26 mouse cellular contexts compared by ENCODE assay signal in genomic region chr4:141518386-141518785, GRCm38 (mm10). TPM values are rescaled to one million over a fixed set of nuclear protein-coding genes. Genes with fewer than 3 reads are reported as not detected.
DNase-seq lines count a peak whose midpoint lies in the region; ATAC-seq and TF ChIP-seq lines count a peak whose summit lies in the region.
"Had no signal": no experiment of that assay in that cellular context is flagged by ENCODE, and none has a peak within 500 bp of the region (broad histone marks: within the 10 kb centered on the region; RNA-seq: fewer than 3 reads in every experiment).

No protein-coding gene starts in this region.

- no peak overlapping the region for H3K27ac ChIP-seq in lung, postnatal 0 days (ENCODE audit: low read length)
- H3K27ac ChIP-seq in forebrain, embryonic 11.5 days (ENCODE audit: low read depth, low read length) = no peak overlapping the region
- H3K27ac ChIP-seq: forebrain, embryonic 12.5 days; forebrain, embryonic 15.5 days; heart, embryonic 15.5 days; hindbrain, embryonic 10.5 days; hindbrain, embryonic 14.5 days; hindbrain, postnatal 0 days had no signal

- no peak overlapping the region for H3K9ac ChIP-seq in lung, postnatal 0 days (replicated peaks; ENCODE audit: low read depth)
- no peak overlapping the region for H3K9ac ChIP-seq in forebrain, embryonic 11.5 days (ENCODE audit: low read length)
- H3K9ac ChIP-seq: forebrain, embryonic 12.5 days; forebrain, embryonic 15.5 days; heart, embryonic 12.5 days; heart, embryonic 15.5 days; hindbrain, embryonic 14.5 days had no signal

- H3K79me2 ChIP-seq in C2C12 (ENCODE audit: control insufficient read depth, insufficient read depth) = peaks cover 97% of the 10 kb centered on the region

- H3K9me3 ChIP-seq in lung, postnatal 0 days (ENCODE audit: low read length) = no peaks in the 10 kb centered on the region
- H3K9me3 ChIP-seq in forebrain, embryonic 11.5 days (ENCODE audit: control insufficient read depth, low read length) = no peaks in the 10 kb centered on the region; the same call in 1 of the 2 replicates
- H3K9me3 ChIP-seq: forebrain, embryonic 12.5 days; forebrain, embryonic 15.5 days; G1E; heart, embryonic 12.5 days; heart, embryonic 15.5 days; hindbrain, embryonic 10.5 days had no signal

- peaks cover 78% of the 10 kb centered on the region for H3K79me3 ChIP-seq in C2C12 (ENCODE audit: low read depth)

- no peak overlapping the region for H3K4me2 ChIP-seq in lung, postnatal 0 days (replicated peaks; ENCODE audit: low read depth, low read length)
- H3K4me2 ChIP-seq in forebrain, embryonic 11.5 days (ENCODE audit: low read depth, low read length, severe bottlenecking) = no peak overlapping the region
- H3K4me2 ChIP-seq: forebrain, embryonic 12.5 days; forebrain, embryonic 15.5 days; heart, embryonic 12.5 days; heart, embryonic 15.5 days; hindbrain, embryonic 14.5 days had no signal

- peaks cover 9% of the 10 kb centered on the region; the same call in 1 of the 2 replicates for H3K4me1 ChIP-seq in lung, postnatal 0 days (ENCODE audit: insufficient read depth, low read depth, low read length)
- H3K4me1 ChIP-seq in forebrain, embryonic 11.5 days (replicated peaks; ENCODE audit: control insufficient read depth, insufficient read depth, low read length) = no peaks in the 10 kb centered on the region

- WGBS in lung, postnatal 0 days = 55% methylated on average over 3 of the region's 3 CpGs
- WGBS in forebrain, embryonic 11.5 days = 95% methylated on average over 3 of the region's 3 CpGs

- no peak for TF ChIP-seq CTCF in lung, postnatal 0 days (IDR thresholded peaks at IDR 0.05)
- no peak for TF ChIP-seq CTCF in C2C12 (IDR thresholded peaks at IDR 0.05; ENCODE audit: control insufficient read depth, insufficient read depth, insufficient read length)

- peaks cover 25% of the 10 kb centered on the region for H3K36me3 ChIP-seq in lung, postnatal 0 days (ENCODE audit: insufficient read depth, low read length)
- peaks cover 35% of the 10 kb centered on the region for H3K36me3 ChIP-seq in C2C12 (ENCODE audit: control insufficient read depth, insufficient read depth)
- H3K36me3 ChIP-seq in forebrain, embryonic 11.5 days (ENCODE audit: control insufficient read depth, insufficient read depth, low read length) = peaks cover 13% of the 10 kb centered on the region

- no peak overlapping the region for H3K4me3 ChIP-seq in lung, postnatal 0 days (ENCODE audit: low read depth, low read length)
- H3K4me3 ChIP-seq in C2C12 (ENCODE audit: insufficient read depth, poor library complexity, severe bottlenecking) = no peak overlapping the region
- H3K4me3 ChIP-seq in forebrain, embryonic 11.5 days (ENCODE audit: low read depth, low read length) = no peak overlapping the region
- H3K4me3 ChIP-seq: forebrain, embryonic 12.5 days; forebrain, embryonic 15.5 days; heart, embryonic 12.5 days; heart, embryonic 15.5 days; hindbrain, embryonic 10.5 days had no signal

- no peak overlapping the region for H3ac ChIP-seq in C2C12 (ENCODE audit: control insufficient read depth, insufficient read length, low read depth)

- peak; percentile 37; the same call in 1 of the 2 replicates for TF ChIP-seq EP300 in lung, postnatal 0 days (IDR thresholded peaks at IDR 0.05)

- DNase-seq in lung, postnatal 0 days (ENCODE audit: low spot score) = peak; percentile 61
- no peak for DNase-seq in lung, adult 18-20 months
- peak; percentile 71 for DNase-seq in NIH3T3 (ENCODE audit: low read depth)
- no peak for DNase-seq in forebrain, embryonic 11.5 days (ENCODE audit: low spot score)
- DNase-seq in layer of hippocampus, postnatal 36 days = no peak
- DNase-seq: adrenal gland, adult 8-10 months; cerebellum, adult 18-20 months; cerebellum, adult 9-10 months; cerebellum, postnatal 14 days; gastrocnemius, postnatal 25 days; heart, adult 18-20 months; heart, postnatal 10 days; heart, postnatal 36 days had no signal

- peak; percentile 23; the same call in 1 of the 2 replicates for ATAC-seq in lung, postnatal 0 days
- ATAC-seq in forebrain, embryonic 11.5 days (replicated peaks; ENCODE audit: low FRiP score) = no peak
- ATAC-seq: activated CD4-positive, CD25-positive, alpha-beta regulatory T cell, adult 4 months; forebrain, embryonic 15.5 days; hindbrain, postnatal 0 days; inflammation-experienced regulatory T-cells, adult 6 months; intestine, embryonic 16.5 days had no signal

- no peaks in the 10 kb centered on the region for H3K27me3 ChIP-seq in lung, postnatal 0 days (replicated peaks; ENCODE audit: insufficient read depth, low read length)
- H3K27me3 ChIP-seq in C2C12 (ENCODE audit: control insufficient read depth, insufficient read depth, insufficient read length) = no peaks in the 10 kb centered on the region
- H3K27me3 ChIP-seq in forebrain, embryonic 11.5 days (ENCODE audit: control insufficient read depth, insufficient read depth, low read length) = no peaks in the 10 kb centered on the region
- H3K27me3 ChIP-seq: CH12.LX; forebrain, embryonic 12.5 days; forebrain, embryonic 15.5 days; heart, embryonic 12.5 days; heart, embryonic 15.5 days had no signal

TF ChIP-seq in C2C12, 6 proteins besides CTCF, POLR2A, EP300 and RAD21:
- TF ChIP-seq CEBPB (IDR thresholded peaks at IDR 0.05; ENCODE audit: low read depth) = peak; percentile 3
- TF ChIP-seq MAX (IDR thresholded peaks at IDR 0.05) = no peak
- TF ChIP-seq MYOD1 (IDR thresholded peaks at IDR 0.05; ENCODE audit: control insufficient read depth, insufficient read length, low read depth) = peak; percentile 60
- no peak for TF ChIP-seq MYOG (IDR thresholded peaks at IDR 0.05; ENCODE audit: control insufficient read depth, extremely low read depth, insufficient read length)
- TF ChIP-seq FOSL1 (IDR thresholded peaks at IDR 0.05; ENCODE audit: insufficient read depth, low read length, poor library complexity, severe bottlenecking) = no peak
- TF ChIP-seq USF1 (IDR thresholded peaks at IDR 0.05; ENCODE audit: low read depth) = no peak

RNA-seq across cellular contexts. Expression of gene Spen, which starts 20.0 kb away (rescaled TPM):
- 5.7 and 8.8 TPM in 2 replicates for polyA plus RNA-seq in lung, postnatal 0 days (2015; fragmentation: Nextera tagmentation; extraction: Ambion mirVana)
- polyA plus RNA-seq in C2C12 (2012; fragmentation: generic; extraction: Trizol) = 12.1 TPM
- 17.1 and 19.2 TPM in 2 replicates for polyA plus RNA-seq in forebrain, embryonic 11.5 days (2014; fragmentation: Nextera tagmentation; extraction: Ambion mirVana)
- 10 to 100 TPM; 55.3 to 66.7 TPM for total RNA-seq in layer of hippocampus, postnatal 36 days (2021)

Comparison
In these comparisons a context has a peak if more than half of its experiments do, and no peak if none do; other contexts are left out.
1. DNase-seq: peak in lung, postnatal 0 days (single experiment) and NIH3T3 (single experiment); none in lung, adult 18-20 months (0 of 2), forebrain, embryonic 11.5 days (single experiment) and layer of hippocampus, postnatal 36 days (0 of 2).